Mouse (Mus musculus): Measurements from ENCODE around the gene Agk. TPM values are rescaled to one million over a fixed set of nuclear protein-coding genes. Genes with fewer than 3 reads are reported as not detected.

Agk gene
- polyA plus RNA-seq, 1 experiment from 2014 or later: 24.0 TPM

DNA sequence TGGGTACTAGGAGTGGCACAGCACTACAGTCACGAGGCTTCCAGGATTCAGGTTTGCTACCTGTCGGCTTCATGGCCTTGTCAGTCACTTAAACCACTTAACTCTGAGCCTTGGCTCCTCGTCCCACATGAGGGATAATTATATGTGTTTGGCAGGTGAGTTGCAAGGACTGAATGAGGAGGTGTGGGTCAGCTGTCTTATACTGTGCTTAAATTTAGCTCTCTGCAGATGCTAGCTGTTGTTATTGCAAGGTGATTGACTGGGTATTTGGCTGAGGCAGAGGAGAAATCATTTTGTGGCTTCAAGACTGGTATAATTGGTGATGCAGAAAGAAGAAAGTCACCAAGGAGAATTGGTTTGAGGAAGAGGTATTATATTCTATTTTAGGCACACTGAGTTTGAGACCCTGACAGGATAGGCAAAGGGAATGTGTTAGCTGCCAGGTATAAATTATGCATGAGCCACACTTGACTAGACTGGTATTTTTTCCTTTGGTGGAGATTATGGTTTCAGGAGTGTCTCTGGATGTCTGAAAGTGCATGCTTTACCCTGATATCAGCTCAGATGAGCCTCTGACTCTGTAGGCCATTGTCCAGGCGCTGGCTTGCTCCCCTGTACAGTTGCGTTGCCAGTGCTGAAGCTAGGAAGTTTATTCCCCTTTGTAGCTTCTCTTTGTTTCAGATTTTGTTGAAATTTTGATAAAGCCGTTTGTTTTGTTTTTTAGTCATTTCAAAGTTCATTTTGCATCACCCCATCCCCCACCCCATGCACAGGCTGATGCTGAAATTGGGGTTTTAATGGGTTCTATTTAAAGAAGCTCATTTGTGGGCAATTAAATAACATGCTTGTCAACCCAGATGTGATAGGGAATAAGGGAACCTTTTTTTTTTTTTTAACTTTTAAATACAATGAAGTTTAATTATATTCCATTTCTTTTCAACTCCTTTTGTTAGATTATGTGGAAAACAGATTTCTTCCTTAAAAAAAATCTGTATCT is 12.1 kb downstream of the Agk start:
- Histone ChIP-seq H3K9me3 (ENCODE audit: low read length) (no peaks in the 10 kb centered on the region), H3K4me2 (replicated peaks; ENCODE audit: low read depth, low read length) (no peak overlapping the region), H3K4me3 (ENCODE audit: low read depth, low read length) (no peak overlapping the region), H3K9ac (replicated peaks; ENCODE audit: low read depth) (no peak overlapping the region), H3K4me1 (ENCODE audit: insufficient read depth, low read depth, low read length) (no peaks in the 10 kb centered on the region), H3K27ac (ENCODE audit: low read length) (no peak overlapping the region), H3K36me3 (ENCODE audit: insufficient read depth, low read length) (peaks cover 6% of the 10 kb centered on the region; the same call in 1 of the 2 replicates), H3K27me3 (replicated peaks; ENCODE audit: insufficient read depth, low read length) (no peaks in the 10 kb centered on the region)
- DNase-seq (ENCODE audit: low spot score) (no peak), ATAC-seq (no peak)
- TF ChIP-seq EP300 (IDR thresholded peaks at IDR 0.05): no peak
- WGBS: 86% methylated on average over 6 of the region's 6 CpGs

DNA sequence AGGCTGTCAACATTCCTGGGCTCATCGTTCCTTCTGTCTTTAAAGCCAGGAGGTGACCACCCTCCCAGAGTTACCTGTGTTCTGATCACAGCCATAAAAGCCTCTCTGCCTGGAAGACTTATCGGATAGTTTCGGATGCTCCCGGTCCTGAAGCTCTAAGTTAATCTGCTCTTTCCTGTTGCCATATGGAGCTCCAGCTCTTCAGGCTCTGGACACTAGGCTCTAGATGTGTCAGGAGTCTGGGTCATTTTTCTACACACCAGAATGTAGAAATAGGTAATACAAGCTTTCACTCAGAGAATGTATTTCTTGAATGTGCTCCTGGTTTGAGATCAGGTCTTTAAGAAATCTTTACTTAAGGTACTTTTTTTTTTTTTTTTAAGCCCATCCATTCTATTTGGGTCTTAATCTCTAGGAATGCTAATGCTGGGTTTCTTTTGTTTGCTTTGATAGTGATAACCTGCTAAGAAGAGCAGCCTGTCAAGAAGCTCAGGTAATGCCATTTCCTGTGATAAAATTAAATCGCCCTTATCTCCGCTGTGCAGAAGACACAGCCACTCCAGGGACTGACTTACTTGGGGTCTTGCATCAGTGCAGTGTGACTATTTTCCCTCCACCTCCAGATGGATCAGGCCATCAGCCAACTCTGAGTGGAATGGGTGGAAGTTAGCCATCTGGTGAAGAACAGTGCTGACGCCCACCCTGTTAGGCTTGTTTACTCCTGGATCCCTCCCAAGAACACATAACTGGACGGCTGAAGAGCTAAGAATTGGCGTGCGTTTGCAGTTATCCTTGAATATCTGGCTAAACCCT is 22.2 kb downstream of the Agk start:
- no peaks in the 10 kb centered on the region; the same call in 1 of the 2 replicates for H3K4me1 ChIP-seq (ENCODE audit: insufficient read depth, low read depth, low read length)
- no peak overlapping the region for H3K27ac ChIP-seq (ENCODE audit: low read length)
- ATAC-seq (peak; percentile 73), DNase-seq (ENCODE audit: low spot score) (peak; percentile 74)
- H3K9ac ChIP-seq (replicated peaks; ENCODE audit: low read depth): no peak overlapping the region
- 40% methylated on average over 10 of the region's 10 CpGs for WGBS
- H3K4me3 ChIP-seq (ENCODE audit: low read depth, low read length): no peak overlapping the region
- H3K36me3 ChIP-seq (ENCODE audit: insufficient read depth, low read length): no peaks in the 10 kb centered on the region
- no peak overlapping the region for H3K4me2 ChIP-seq (replicated peaks; ENCODE audit: low read depth, low read length)
- no peaks in the 10 kb centered on the region for H3K27me3 ChIP-seq (replicated peaks; ENCODE audit: insufficient read depth, low read length)
- H3K9me3 ChIP-seq (ENCODE audit: low read length): no peaks in the 10 kb centered on the region
- no peak for TF ChIP-seq CTCF (IDR thresholded peaks at IDR 0.05)
- TF ChIP-seq EP300 (IDR thresholded peaks at IDR 0.05): no peak

DNA sequence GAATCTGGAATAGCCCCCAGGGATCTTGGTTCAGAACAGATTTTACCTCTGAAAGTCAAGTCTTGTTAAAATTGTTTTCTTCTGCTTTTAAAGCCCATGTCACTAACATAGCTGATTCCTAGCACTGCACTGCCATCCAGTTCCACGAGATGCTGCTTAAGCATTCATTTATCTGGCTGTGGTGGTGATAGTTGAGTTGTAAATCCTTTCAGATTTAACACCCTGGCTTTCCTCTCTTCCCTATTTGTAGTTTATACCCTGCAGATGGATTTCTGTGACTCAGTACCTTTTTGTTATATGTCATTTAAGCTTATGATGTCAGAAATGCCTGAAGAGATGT is 22.8 kb downstream of the Agk start:
- Histone ChIP-seq H3K4me1 (ENCODE audit: insufficient read depth, low read depth, low read length) (no peaks in the 10 kb centered on the region; the same call in 1 of the 2 replicates), H3K4me2 (replicated peaks; ENCODE audit: low read depth, low read length) (no peak overlapping the region), H3K9ac (replicated peaks; ENCODE audit: low read depth) (no peak overlapping the region), H3K9me3 (ENCODE audit: low read length) (no peaks in the 10 kb centered on the region), H3K36me3 (ENCODE audit: insufficient read depth, low read length) (no peaks in the 10 kb centered on the region), H3K27ac (ENCODE audit: low read length) (no peak overlapping the region), H3K4me3 (ENCODE audit: low read depth, low read length) (no peak overlapping the region), H3K27me3 (replicated peaks; ENCODE audit: insufficient read depth, low read length) (no peaks in the 10 kb centered on the region)
- TF ChIP-seq CTCF (IDR thresholded peaks at IDR 0.05): no peak
- DNase-seq (ENCODE audit: low spot score): no peak
- WGBS: 52% methylated on average over 1 of the region's 1 CpGs
- no peak for ATAC-seq

DNA sequence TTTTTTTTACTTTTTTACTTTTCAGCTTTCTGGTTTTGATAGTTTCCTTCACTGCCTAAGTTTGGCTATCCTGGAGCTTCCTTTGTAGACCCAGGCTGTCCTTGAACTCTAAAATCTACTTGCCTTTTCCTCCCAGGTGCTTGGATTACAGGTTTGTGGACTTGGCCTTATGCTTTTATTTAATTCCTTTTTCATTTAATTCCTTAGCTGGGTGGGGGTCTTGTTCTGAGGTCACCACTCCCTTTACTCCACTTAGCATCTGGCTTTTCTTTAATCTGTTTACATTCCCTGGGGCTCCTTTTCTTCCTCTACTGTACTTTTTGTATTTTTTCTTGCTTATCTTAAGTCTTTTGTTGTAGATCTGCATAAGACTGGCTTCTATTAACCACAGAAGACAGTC is 25.1 kb downstream of the Agk start:
- Histone ChIP-seq H3K4me1 (ENCODE audit: insufficient read depth, low read depth, low read length) (no peaks in the 10 kb centered on the region; the same call in 1 of the 2 replicates), H3K9me3 (ENCODE audit: low read length) (no peaks in the 10 kb centered on the region), H3K27ac (ENCODE audit: low read length) (no peak overlapping the region), H3K4me2 (replicated peaks; ENCODE audit: low read depth, low read length) (no peak overlapping the region), H3K4me3 (ENCODE audit: low read depth, low read length) (no peak overlapping the region), H3K27me3 (replicated peaks; ENCODE audit: insufficient read depth, low read length) (no peaks in the 10 kb centered on the region), H3K9ac (replicated peaks; ENCODE audit: low read depth) (no peak overlapping the region), H3K36me3 (ENCODE audit: insufficient read depth, low read length) (no peaks in the 10 kb centered on the region)
- TF ChIP-seq CTCF (IDR thresholded peaks at IDR 0.05): no peak
- no peak for ATAC-seq
- no peak for DNase-seq (ENCODE audit: low spot score)

DNA sequence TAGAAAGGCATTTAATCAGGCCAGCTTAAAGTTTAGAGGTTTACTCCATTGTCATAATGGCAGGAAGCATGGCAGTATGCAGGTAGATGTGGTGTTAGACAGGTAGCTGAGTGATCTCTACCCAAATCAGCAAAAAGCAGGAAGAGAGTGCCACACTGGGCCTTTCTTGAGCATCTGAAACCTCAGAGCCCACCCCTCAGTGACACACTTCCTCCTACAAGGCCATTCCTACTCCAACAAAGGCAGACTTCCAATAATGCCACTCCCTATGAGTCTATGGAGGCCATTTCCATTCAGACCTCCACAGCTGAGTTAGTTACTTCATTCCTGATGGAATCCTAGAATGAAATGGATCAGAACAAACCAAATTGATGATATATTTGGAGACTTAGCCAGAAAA is 25.9 kb downstream of the Agk start:
- Histone ChIP-seq H3K36me3 (ENCODE audit: insufficient read depth, low read length) (no peaks in the 10 kb centered on the region), H3K9ac (replicated peaks; ENCODE audit: low read depth) (no peak overlapping the region), H3K27me3 (replicated peaks; ENCODE audit: insufficient read depth, low read length) (no peaks in the 10 kb centered on the region), H3K27ac (ENCODE audit: low read length) (no peak overlapping the region), H3K4me2 (replicated peaks; ENCODE audit: low read depth, low read length) (no peak overlapping the region), H3K9me3 (ENCODE audit: low read length) (no peaks in the 10 kb centered on the region), H3K4me3 (ENCODE audit: low read depth, low read length) (no peak overlapping the region), H3K4me1 (ENCODE audit: insufficient read depth, low read depth, low read length) (no peaks in the 10 kb centered on the region; the same call in 1 of the 2 replicates)
- no peak for DNase-seq (ENCODE audit: low spot score)
- TF ChIP-seq EP300 (IDR thresholded peaks at IDR 0.05): no peak
- no peak for TF ChIP-seq CTCF (IDR thresholded peaks at IDR 0.05)
- ATAC-seq: no peak

DNA sequence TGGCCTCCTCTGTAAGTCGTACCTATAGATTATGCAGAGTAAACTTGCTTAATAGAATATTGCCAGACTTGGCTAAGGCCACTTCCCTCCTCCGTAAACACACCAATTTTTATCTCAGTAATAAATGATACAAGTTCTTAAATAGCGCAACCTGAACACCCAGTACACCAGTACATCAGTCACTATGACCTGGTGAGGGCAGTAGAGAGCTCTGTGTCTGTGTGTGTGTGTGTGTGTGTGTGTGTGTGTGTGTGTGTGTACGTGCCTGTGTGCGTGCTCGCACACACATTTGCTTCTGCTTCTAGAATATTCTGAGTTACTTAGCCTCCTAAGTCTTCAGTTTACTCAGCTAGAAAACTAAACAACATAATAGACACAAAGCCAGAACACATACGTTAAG is 28.4 kb downstream of the Agk start:
- Histone ChIP-seq H3K4me1 (ENCODE audit: insufficient read depth, low read depth, low read length) (no peaks in the 10 kb centered on the region), H3K27me3 (replicated peaks; ENCODE audit: insufficient read depth, low read length) (no peaks in the 10 kb centered on the region), H3K27ac (ENCODE audit: low read length) (no peak overlapping the region), H3K9me3 (ENCODE audit: low read length) (no peaks in the 10 kb centered on the region), H3K4me2 (replicated peaks; ENCODE audit: low read depth, low read length) (no peak overlapping the region), H3K4me3 (ENCODE audit: low read depth, low read length) (no peak overlapping the region), H3K9ac (replicated peaks; ENCODE audit: low read depth) (no peak overlapping the region), H3K36me3 (ENCODE audit: insufficient read depth, low read length) (no peaks in the 10 kb centered on the region)
- DNase-seq (ENCODE audit: low spot score): peak; percentile 5
- ATAC-seq: no peak
- TF ChIP-seq CTCF (IDR thresholded peaks at IDR 0.05): peak; percentile 52
- TF ChIP-seq EP300 (IDR thresholded peaks at IDR 0.05): no peak
- 90% methylated on average over 7 of the region's 7 CpGs for WGBS

All from lung, postnatal 0 days (tissue).